Mouse (Mus musculus) liver, adult 2 months (tissue): ENCODE measurements around the gene Ankef1.

Experiments
- CTCF ChIP-seq: fragments of 200-500 bp; IDR thresholded peaks from 2 replicates; pipeline ENCODE4 v1.5.1; 2011; ENCODE audit warnings: low read depth, low read length, control low read depth
- POLR2A ChIP-seq: fragments of 200-500 bp; IDR thresholded peaks from 2 replicates; pipeline ENCODE4 v1.6.1; 2011; ENCODE audit warnings: low read length, control low read depth; ENCODE audit not compliant: insufficient read depth; ENCODE audit errors: extremely low read depth

- TF ChIP-seq CTCF (no peak), POLR2A (no peak)
These were observed 18.7 kb upstream of the Ankef1 start for GRCm38 (mm10) chr2:136483058-136483457.
